Mouse (Mus musculus) spleen, postnatal 14 days (tissue): ENCODE results near the gene Hrnr.
A peak's percentile ranks its signal among the peaks of the same experiment; 100 is the strongest.

ENCODE experiments used
- DNase-seq, 2 experiments: peaks; one replicate each; pipeline ENCODE4 v3.0.0; 2021 to 2022; ENCODE audit warnings: low spot score in 2 of 2

Hrnr gene

DNA sequence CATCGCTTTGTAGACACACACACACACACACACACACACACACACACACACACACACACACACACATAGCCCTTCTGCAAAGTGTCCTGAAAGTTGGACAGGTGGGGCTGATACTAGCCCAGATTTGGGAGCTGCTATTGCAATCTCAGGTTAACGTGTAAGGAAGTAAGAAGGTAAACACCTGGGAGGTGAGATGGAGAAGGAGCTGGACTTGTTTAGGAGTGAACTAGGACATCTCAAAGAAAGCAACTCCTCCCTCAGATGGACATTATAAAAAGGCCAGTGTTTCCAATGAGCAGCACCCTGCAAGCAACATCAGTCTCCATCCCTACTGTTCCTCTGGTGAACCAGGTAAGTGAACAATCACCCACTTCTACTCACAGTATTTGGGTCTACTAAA lies at the start of gene Hrnr:
TSS of gene Hrnr (plus strand) at position 301 of the 400 bp plus-strand sequence.
- DNase-seq = no peak

- DNase-seq = no peak
These were observed 46.3 kb upstream of the Hrnr start, which contains the start of gene Flg for GRCm38 (mm10) chr3:93273223-93273622. Gene Flg, plus strand, starts transcription at chr3:93273523.

GRCm38 (mm10) chr3:93297542-93297941 lies 22.0 kb upstream of the Hrnr start:
- no peak for DNase-seq

GRCm38 (mm10) chr3:93299832-93300231 lies 19.7 kb upstream of the Hrnr start:
- DNase-seq = no peak

GRCm38 (mm10) chr3:93301896-93302295 lies 17.7 kb upstream of the Hrnr start:
- DNase-seq = no peak

GRCm38 (mm10) chr3:93306142-93306541 lies 13.4 kb upstream of the Hrnr start:
- DNase-seq = no peak

DNA sequence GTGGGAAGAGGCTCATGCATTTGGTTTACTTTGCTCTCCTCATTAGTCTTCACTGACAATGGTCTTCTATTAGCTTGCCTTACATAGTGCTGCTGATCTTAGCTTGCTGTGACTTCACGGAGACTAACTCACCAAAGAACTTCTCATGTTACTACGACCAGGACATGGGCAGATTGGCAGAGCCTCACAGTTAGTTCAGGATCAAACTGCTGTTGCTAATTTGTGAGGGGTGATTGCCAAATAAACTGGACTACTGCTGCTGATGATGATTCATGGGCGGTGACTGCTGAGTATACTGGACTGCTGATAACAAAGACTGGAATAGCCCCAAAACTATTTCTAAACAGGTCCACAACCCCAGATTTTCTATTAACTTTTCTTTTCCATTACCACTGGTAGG lies 8.2 kb upstream of the Hrnr start:
- no peak for DNase-seq

DNA sequence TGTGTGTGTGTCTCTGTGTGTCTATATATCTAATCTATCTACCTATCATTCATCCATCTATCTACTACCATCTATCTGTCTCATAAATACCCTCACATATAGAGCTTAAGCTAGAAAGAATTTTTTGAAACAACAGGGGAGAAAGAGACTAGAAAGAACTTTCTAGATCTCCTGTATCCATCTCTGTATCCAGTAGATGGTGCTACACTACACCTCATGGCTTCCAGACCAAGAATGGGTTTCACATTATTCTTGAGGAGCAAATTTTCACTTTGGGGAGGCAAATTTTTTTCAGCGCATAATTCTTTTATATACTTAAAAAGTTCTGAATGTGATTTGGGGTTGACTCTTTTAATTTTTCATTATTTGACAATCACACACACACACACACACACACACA lies 5.2 kb upstream of the Hrnr start:
- no peak for DNase-seq

DNA sequence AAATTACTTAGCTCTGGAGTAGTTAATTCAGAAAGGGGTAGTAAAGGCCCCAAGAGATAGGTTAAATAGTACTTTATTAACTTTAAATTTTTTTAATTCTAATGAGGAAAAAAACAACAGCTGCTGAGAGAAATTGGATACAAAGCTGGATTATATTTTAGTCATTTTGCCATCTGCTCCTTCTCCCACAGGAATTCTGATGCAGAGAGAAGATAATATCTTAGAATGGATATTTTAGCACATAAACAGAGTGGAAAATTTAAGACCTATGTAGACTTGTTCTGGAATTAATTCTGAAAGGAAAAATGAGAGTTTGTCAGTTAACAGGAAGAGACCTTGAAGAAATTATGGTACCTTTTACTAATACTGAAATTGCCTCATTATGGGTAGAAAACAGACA lies 18.2 kb downstream of the Hrnr start:
- DNase-seq = no peak

DNA sequence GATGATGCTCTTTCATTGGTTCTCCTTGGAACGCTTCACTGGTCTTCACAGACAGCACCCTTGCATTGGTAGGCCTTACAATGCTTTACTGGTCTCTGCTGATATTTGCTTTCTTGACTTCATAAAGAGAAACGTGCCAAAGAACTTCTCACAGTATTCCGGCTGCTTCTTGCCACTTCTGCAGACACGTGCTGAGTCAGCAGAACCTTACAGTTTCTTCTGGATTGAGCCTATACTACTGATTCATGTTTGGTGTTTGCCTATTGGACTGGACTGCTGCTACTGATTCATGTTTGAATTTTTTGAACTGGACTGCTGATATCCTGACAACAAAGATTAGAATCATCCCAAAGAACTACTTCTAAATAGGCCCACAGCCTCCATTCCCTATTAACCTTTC lies 20.5 kb downstream of the Hrnr start:
- DNase-seq = no peak

GRCm38 (mm10) chr3:93346896-93347295 lies 27.3 kb downstream of the Hrnr start:
- no peak for DNase-seq

DNA sequence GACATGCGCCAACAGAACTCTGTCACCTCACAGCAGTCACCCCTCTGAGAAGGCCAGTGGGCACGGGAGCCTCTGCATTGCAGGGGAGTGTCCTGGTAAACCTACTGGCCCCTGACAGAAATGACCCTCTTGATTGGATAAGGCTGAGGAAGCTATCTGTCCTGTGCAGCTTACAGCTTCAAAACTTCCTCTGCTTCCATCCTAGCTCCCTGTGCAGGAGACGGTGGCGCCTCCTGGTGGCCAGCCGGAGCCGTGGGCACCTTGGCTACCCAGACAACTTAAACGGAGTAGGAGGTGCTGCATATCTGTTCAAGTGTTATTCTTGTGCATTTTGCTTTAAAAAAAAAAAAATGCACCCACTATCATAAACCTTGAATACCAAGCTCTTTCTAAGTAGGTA lies 40.5 kb downstream of the Hrnr start:
- DNase-seq = peak in 1 of 2 experiments; percentile 7

DNA sequence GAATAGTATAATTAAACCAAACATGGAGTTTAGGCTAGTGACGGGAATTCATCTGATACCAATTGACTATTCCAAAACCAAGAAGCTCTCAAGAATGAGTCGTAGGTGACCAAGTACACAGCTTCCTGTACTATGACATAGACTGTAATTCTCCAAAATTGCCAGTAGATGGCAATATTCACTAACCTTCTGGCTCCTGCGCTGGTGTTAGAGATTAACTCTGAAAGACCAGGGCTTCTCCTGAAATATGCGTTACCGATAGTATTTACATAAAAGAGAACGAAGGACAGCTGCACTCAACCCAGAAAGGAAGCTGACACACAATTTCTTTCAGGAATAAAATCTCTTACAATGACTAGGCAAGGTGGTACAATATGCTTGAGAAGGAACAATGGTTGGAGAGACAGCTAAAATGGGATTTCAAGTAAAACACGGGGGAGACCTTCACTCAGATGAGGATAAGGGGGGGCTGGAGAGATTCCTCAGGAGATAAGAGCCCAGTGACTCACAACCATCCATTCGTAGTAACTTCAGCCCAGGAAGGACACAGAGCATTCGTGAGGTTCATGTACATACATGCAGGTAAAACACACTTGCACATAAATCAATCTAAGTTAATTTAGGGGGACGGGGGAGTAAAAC lies 42.5 kb downstream of the Hrnr start:
- no peak for DNase-seq

DNA sequence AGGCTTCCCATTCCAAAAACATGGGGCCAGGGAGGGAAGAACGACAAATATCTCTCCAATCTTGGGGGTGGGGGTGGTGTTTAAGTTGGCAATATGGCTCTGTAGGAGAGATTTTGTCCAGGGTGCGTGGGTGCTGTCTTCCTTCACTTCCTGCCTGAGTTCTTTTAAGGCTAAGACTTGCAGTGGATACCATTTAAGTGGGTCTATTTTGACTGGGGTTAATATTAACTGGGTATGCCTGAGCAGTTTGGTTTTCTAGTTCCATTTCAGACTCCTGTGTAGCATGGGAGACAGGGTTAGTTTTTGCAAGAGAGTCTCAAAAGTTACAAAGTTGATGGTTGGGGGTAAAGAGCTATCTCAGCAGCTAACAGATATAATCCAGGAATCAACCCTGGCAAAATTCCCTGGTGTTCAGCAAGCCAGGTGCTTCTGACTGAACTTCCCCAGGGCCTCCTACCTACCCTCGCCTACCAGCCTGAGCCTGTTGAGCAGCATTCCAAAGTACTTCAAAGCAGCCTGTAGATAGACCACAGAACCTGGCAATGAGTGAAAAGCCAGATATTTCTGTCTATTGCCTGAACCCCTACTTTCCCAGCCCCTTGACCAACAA lies 47.5 kb downstream of the Hrnr start:
- DNase-seq = no peak

DNA sequence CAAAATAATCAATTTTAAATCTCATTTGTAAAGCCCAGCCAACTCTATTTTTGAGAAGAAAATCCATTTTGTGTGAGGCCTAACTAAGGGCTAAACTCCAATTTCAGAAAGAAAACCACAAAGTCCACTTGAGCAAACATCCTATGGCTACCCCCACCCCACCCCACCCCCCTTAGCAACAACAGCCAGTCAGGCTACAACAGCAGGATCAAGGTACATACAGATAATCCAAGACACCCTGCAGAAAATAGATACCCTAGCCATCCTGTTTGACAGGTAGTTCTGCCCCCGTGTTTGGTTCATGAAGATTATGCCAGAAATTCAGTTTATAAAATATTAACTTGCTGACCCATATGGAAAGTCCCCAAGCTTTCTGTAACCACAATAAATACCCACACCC lies 48.6 kb downstream of the Hrnr start:
- no peak for DNase-seq

DNA sequence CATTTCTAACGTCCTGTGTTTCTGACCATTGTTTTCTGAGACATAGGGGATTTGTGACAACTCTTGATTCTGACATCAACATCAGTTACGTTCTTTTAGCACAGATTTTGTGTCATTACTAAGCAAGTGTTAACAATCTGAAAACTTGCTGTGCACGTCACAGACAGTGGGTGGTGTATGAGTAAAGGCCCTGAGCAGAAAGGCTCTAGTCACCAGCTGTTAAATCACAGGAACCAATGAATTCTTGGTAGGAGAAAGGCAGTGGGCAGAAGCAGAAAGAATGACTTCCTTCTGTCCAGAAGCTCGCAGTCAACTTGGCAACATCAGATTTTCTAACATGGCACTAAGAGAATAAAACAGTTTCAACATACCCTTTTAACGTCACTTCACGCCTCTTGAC lies 53.9 kb downstream of the Hrnr start:
- DNase-seq = no peak

DNA sequence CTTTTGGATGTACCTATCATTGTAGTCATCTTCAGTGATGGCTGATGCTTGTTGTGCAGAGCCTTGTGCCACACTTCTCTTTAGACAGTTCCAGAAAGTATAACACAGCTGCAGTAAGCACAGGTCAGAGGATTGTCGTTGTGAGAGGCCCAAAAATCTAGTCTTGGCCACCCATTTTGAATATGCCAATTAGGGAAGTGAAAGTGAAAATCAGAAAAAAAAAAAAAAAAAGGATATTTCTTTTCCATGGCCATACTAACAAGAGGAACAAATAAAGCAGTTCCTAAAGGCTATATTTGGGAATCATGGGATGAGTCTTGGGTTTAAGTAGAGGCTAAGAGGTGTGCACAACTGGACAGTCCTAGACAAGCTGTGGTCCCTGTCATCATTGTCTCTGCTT lies 55.6 kb downstream of the Hrnr start:
- no peak for DNase-seq

GRCm38 (mm10) chr3:93375601-93376000 lies 56.1 kb downstream of the Hrnr start:
- no peak for DNase-seq

- DNase-seq = no peak
These were observed 58.6 kb downstream of the Hrnr start for GRCm38 (mm10) chr3:93378146-93378545.
